Mouse (Mus musculus): ENCODE measurements around the gene Ptma.

DNA sequence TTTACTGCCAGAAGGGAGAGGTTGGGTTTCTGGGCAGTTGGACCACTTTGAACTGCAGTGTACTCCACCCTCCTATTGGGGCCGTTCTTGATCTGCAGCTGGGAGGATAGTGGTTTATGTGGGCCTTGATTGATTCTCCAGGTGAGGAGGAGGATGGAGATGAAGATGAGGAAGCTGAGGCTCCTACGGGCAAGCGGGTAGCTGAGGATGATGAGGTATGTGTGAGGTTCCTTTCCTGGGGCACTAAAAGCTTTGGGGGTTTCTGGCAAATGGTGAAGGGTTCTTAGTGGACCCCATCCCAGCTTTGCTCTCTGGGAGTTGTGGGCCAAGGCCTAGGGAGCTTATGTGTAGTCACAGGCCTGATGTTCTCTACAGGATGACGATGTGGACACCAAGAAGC is 3.1 kb downstream of the Ptma start:
- no peak for TF ChIP-seq GATA1 (IDR thresholded peaks at IDR 0.05; ENCODE audit: borderline replicate concordance, low read length)
- no peak for TF ChIP-seq FLI1 (IDR thresholded peaks at IDR 0.05; ENCODE audit: low read length)

All from megakaryocyte, embryonic 14.5 days (primary cell).